Mouse (Mus musculus): Measurements from ENCODE around the gene Rufy4.

Gene Rufy4

DNA sequence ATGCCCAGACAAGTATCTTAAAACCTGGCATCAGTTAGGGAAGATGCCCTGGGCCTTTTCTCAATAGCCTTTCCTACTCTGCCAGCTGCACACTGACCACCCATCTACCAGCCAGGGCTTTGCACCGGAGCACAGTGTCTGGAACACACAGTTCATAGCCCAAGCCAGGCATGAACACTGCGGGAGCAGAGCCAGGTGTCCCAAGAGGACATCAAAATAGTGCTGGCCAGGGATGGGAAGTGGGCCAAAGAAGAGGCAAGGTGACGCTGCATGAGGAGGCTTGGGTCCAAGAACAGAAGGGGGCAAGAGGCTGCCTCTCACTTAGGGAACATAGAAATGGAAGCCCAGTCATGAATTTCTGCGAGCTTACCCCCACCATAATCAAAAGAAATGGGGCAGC, 19.7 kb upstream of the Rufy4 start:
- DNase-seq (ENCODE audit: low spot score) = no peak

DNA sequence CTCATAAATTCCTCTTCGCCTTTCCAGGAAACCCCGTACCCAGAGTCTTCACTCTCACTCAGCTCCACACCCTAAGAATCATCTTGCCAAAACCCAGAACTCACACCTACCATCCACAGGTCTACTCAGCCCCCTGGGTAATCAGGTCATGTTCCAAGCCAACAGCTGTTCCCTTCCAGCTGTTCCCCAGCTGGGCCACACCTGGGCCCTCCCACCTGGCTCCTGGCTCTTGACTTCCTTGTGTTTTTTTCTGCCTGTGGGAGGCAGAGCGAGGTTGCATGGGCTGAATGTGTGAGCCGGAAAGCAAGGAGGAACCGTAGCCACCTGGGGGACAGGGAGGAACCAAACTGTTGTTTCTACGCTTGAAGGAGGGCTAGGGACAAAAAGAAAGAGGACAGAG, 19.1 kb upstream of the Rufy4 start:
- no peak for DNase-seq (ENCODE audit: low spot score)

DNA sequence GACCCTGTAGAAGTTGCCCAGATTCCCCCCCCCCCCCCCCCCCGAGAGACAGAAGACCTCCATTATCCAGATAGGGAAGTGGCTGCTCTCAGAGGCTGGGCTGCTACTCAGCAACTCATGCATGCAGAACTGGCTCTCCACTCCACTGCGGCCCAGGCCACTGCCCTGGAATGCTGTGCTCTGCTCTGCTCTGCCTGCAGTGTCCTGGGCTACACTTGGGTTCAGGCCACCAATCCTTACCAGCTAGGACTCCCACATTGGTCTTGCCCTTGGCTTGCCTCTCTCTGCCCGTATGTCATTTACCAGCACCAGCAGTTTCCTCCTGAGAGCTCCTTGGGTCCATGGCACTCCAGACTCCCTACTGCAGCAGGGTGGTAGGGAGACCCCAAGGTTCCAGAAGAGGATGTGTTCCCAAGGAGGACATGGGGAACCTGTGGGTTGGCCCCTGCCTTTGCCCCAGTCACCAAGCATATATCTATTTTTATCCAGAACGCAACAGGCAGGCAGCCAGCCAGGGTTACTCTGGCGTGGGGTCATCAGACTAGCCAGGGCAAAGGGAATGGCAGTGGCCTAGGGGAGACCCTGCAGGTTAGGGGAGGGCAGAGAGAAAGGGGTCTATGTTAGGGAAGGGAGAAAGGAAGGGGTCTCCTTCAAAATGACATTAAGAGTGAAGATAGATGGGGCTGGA, 17.3 kb upstream of the Rufy4 start:
- DNase-seq (ENCODE audit: low spot score) = no peak

DNA sequence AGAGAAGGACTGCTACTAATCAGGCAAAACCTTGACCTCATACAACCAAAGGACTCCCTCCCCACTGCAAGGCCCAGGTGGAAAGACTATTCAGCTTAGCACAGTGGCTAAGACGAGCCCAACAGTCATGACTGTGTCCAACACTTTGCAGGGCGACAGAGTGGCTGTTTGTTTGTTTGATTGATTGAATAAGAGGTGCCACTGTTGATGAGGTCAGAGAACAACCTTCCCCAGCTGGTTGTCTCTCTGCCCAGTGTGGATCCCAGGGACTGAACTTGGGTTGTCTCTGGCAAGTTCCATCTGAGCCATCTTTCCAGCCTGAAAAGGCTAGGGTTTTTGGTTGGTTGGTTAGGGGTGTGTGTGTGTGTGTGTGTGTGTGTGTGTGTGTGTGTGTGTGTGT, 15.7 kb upstream of the Rufy4 start:
- DNase-seq (ENCODE audit: low spot score) = no peak

DNA sequence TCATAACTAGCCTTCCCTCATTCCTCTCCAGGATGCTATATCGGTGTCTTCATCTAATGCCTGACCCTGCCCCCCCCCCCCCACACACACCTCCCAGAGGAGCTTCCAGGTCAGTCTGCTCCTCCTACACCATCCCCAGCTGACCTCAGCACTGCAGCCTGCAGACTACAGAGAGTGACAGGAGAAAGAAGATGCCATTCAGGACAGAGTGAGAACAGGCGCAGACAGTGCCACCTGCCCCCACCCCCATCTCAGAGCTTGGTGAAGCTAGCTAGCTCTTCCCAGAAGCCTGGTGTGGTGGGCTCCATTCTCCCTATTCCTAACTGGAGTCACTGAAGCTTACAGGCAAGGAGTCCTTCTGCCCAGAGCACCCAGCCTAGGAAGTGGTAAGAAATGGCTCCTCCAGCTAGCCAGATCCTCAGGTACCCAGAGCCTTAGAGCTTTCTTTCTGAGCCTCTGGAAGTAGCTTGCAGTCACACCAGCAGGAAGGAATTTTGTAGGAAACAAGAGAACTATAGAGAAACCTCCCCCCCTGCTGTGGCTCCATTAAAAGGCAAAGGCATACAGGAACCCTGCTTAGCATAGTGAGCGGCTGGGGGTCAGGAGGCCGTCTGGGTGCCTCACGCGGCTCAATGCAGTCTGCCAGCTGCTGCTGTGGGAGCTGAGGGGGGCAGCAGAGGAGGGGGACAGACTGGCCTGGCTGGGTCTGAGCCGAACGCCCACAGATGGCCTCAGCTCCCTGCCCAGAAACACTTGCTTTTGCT, 14.2 kb upstream of the Rufy4 start:
- DNase-seq (ENCODE audit: low spot score) = no peak

DNA sequence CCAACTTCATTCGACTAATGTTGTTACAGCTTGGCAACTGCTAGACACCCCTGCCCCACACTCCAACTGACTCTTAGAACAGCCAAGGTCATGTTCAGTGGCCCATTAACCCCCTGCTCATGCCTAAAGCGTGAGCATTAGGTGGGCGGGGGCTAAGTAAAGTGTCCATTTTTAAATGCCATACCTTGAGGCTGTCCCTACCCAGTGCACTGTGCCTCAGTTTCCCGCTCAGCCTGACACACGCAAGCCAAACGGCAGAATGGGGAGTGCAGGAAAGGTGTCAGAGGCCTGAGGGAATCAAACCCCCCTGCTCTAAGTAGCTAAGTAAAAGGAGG, 13.7 kb upstream of the Rufy4 start:
- no peak for DNase-seq (ENCODE audit: low spot score)

DNA sequence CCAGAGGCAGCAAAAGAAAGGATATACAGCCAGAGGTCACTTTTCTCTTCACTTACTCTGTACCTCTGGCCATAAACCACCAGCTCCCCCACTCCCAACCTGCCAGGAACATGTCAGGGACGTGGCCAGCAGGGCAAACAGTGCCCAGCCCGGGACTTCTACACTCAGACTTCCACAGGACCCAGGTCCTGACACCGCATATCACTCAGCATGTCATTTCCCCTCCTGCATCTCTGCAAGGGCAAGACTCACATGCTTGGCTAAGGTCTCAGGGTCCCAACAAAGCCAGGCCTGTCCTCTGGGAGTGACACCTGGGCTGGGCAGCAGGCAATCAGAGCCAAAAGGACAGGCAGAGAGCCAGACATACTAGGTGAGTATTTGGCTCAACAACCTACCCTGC, 12.3 kb upstream of the Rufy4 start:
- no peak for DNase-seq (ENCODE audit: low spot score)

DNA sequence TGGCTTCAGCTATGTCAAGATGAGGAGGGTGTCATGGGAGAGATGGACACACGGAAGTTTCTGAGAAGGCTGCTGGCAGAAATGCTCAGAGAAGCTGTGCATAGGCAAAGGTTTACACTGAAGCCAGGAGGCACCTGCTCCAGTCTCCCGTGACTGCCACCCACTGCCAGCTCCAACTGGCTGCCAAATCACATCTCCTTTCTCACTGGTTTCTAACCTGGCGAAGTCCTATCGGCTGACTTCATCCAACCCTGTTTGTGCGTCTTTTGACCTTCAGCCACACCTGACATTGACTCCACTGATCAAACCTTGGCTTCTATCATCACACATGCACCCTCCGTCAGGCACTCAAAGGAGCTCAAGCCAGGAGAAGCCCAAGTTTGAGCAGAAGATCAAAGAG, 7.5 kb upstream of the Rufy4 start:
- no peak for DNase-seq (ENCODE audit: low spot score)

DNA sequence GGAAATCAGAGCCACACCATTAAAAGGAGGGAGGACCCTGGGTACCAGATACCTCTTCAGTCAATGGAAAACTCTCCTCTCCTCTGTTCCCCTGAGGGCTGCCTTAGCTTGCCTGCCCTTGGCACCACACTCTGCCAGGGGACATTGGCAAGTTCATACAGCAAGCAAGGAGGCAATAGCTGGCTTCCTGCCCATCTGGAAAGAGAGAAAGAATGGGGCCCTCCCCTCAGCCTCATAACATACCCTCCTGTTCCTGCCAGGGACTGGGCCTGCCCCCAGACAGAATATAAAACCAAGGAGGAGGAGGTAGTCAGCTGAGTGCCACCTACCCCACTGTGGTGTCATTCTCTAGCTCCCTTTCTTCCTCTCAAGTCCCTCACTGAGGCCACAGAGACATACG, 6.2 kb upstream of the Rufy4 start:
- no peak for DNase-seq (ENCODE audit: low spot score)

DNA sequence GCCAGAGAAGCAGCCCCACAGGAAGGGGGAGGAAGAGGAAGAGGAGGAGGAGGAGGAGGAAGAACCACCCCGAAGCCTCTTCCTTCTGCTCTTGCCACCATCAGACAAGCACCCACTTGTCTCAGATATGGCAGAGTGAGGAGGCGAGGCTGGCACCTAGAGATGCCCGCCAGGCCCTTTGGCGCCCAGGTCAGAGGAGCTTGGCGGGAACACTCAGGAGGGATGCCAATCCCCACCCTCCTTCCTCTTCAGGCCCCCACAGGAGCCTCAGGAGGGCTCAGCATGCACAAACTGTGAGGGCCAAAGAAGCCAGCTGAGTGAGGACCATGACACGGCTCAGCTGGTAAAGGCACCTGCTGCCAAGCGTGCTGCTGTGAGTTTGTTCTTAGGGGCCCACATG, 4.2 kb upstream of the Rufy4 start:
- DNase-seq (ENCODE audit: low spot score) = no peak

DNA sequence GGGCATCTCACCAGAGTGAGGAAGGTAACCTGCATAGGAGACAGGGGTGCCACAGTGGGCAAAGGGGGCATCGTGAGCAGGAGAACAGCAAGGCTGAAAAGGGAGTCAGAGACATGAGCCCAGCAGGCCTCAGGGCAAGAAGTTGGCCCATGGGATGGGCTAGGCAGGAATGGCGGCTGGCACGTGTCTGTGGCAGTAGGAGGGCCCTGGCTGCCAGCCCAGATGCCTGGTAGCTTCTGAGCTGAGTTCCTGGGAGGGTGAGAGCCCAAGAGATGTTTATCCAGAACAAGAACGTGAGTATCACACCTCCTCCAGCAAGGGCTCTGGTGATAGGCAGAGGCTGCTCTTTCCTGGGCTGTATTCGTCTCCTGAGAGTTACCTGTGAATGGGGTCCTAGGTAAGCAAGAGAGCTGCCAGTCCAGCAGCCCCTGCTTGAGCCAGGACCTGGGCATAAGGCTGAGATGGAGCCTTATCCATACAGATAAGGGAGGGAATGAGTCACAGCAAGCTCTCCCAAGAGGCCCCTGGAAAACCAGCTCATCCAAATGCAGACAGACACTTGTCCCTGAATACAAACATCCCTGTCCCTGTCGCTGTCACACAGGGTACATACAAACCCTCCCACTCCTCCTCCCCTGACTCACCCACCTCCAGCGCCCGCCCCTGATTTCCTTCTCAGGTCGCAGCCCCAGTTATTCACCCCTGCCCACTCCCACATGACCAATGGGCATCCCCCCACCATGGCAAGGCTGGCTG, 3.3 kb upstream of the Rufy4 start:
- DNase-seq (ENCODE audit: low spot score) = peak; percentile 70

DNA sequence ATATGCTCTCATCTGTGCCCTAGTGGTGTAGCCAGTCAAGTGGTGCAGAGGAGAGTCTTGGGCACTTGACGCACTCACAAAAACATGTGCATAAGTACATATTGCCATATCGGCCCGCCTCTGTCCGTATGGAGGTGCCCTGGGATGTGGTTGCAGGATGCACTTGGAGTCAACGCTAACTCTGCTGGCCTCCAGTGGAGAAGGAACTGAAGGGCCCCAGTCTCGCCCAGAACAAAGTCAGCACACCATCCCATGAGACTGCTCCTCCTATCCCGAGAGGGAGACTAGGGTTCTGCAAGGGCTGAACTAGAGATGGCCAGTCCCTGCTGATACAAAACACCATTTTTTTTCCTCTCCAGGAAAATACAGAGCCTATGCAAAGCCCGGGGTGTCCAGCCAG, 2.1 kb upstream of the Rufy4 start:
- no peak for DNase-seq (ENCODE audit: low spot score)

DNA sequence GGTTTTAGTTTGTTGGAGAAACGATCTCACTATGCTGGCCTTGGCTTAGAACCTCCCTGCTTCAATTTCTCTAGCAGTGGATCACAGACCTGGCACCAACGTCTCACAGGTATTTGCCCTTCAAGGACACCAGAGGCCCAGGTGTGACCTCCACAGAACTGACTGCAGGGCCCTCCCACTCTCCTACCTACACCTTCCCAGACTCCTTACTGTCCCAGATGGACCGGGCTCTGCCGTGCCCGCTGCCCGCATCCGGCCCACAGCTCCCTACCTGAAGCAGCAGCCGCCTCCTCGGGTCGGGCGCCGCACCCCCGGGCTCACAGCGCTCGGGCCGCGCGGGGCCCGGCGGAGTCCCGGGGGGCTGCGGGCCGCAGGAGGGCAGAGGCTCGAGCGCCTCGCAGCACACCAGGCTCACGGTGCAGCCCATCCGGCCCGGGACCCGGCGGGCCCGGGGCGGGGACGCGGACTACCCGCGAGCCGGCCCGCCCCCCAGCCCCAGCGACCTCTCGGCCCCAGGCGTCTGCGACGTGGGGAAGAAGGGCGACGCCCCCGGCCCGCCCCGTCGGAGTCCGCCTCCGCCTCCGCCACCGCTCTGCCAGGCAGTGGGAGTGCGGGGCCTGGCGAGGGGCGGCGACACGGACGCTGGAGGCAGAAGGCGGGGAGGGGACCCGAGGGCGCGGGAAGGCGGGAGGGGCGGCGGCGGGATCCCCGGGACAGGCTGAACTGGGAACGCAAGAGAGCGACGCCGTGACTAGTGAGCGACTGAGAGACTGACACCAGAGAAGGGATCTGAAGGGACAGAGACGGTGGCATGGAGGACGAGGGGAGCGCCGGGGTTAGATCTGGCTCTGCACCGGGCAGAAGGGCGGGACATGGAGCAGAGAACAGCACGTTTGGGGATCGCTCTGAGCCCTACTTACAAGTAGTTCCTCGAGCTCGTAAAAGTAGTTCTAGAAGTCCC, 1.0 kb upstream of the Rufy4 start, which contains the start of gene Tns1:
Gene Tns1 (minus strand): TSS at position 429 of the 961 bp plus-strand sequence.
- DNase-seq (ENCODE audit: low spot score) = peak; percentile 54

DNA sequence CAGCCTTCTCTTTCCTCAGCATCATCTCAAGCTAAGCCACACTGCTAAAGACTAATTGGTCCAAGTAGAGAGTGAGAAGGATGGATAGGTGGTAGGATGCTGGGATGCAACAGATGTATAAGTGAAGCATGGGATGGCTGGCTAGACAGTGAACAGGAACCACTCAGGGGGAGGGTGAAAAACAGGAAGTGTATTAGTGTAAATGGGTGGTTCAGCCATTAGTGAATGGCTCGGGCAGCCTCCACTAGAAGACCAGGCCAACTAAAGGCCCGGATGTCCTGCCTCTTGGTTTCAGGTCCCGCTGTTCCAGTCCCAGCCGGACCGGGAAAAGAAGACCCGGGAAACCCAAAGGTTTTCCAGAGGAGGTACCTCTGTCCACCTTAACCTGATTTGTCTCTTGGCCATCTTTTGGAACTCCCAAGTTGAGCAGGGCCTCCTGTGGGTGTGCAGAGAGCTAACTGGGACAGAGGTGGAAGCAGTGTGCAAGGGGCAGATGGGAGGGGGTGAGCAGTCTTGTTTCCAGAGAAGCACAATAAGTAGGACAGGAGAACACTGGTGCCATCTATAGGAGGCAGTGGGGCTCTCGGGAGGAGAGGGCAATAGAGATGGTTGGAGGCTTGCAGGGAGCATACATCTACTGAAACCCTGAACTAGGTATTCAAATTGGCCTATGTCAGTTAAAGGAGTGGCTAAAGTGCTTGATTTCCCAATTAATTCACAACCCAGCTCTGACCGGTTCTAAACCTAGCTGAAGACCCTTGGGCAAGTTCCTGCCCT, 5.7 kb downstream of the Rufy4 start:
- no peak for DNase-seq (ENCODE audit: low spot score)

DNA sequence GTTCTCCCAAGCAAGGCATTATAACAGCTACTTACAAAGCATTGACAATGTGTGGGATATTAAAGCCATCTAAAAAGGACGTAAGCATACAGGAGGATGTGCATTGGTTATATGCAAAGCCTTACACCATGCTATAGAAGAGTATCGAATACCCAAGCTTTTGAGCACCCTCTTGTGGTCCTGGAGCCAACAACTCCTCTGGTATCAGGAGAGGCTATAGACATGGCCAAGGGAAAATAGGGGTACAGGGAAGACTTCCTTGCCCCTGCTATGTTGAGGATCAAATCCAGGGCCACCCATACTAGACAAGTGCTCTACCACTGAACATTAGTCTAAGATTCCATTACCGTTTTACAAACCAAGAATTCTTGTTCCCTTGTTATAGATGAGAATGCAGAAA, 6.7 kb downstream of the Rufy4 start:
- no peak for DNase-seq (ENCODE audit: low spot score)

DNA sequence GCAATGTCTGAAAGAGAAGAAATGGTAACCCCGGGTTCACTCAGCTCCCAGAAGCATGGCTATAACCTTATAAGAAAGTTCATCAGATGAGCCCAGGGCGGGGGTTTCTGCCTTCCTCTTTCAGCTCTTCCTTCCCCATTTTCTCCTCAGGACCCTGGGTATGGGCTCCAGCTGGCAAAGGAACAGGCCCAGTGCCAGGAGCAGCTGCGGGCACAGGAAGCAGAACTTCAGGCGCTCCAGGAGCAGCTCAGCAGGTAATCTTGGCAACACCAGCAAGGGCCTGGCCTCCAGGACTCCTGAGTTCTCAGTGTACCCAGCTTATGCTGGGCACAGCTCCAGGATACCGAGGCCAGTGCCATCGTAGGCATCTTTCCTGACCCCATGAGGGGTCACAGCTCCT, 8.6 kb downstream of the Rufy4 start:
- DNase-seq (ENCODE audit: low spot score) = no peak

DNA sequence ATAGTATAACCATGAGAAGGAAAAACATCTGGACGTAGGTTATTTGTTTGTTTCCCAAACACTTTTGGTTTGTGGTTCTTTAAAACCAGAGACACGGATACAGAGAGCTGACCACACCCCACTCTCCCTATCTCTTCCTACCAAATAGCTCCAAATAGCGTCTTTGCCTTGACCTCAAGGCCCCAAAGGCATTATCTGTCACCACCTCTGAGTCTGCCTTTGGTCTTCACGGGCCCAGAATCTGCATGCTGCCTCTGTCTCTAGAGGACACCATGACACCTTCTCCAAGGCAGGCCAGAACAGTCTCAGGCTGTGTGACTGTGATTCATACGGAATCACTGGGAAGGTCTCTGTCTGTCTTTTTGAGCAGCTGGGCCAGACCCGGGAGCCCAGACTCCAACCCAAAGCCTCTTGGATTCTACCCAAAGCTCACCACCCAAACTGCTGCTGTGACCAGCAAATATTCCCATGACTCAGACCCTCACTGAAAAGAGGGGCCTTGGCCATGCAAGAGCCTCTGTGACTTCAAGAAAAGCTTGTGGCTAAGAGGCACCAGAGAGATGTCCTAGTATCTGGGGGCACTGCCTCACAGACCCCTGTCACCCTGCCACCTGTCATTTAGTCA, 10.1 kb downstream of the Rufy4 start:
- DNase-seq (ENCODE audit: low spot score) = no peak

DNA sequence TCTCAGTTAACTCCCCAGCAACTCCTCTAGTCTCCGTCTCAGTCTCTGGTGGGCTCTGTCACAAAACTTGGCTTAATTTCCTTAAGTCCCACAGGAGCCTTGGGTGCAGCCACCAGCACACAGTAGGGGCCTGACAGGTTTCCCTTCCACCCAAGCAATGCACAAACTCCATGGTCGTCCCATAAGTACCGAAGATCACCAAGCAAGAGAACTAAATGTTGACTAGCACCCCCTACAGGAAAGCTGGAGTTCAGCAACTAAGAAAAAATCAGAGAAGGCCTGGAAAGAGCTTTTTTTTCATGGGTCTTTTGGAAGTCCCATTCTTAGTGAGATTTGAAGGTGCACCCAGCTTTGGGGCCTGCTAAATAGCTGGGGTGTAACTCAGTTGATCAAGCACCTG, 14.1 kb downstream of the Rufy4 start:
- DNase-seq (ENCODE audit: low spot score) = no peak

DNA sequence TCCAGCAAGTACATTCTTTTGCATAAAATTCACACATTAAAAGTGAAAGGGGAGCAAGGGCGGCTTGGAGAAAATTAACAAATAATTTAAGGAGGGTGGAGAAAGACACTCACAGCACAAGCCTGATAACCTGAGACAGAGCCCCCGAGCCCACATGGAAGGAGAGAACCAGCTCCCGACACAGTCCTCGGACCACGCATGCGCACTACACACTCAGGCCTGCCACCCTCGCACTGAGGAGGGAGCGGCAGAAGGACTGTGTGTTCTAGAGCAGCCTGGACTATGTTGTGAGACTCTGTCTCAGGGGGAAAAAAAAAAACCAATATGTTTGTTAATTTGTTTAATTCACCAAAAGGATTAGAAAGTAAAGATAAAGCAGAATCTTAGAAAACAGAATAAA, 16.4 kb downstream of the Rufy4 start:
- DNase-seq (ENCODE audit: low spot score) = no peak

DNA sequence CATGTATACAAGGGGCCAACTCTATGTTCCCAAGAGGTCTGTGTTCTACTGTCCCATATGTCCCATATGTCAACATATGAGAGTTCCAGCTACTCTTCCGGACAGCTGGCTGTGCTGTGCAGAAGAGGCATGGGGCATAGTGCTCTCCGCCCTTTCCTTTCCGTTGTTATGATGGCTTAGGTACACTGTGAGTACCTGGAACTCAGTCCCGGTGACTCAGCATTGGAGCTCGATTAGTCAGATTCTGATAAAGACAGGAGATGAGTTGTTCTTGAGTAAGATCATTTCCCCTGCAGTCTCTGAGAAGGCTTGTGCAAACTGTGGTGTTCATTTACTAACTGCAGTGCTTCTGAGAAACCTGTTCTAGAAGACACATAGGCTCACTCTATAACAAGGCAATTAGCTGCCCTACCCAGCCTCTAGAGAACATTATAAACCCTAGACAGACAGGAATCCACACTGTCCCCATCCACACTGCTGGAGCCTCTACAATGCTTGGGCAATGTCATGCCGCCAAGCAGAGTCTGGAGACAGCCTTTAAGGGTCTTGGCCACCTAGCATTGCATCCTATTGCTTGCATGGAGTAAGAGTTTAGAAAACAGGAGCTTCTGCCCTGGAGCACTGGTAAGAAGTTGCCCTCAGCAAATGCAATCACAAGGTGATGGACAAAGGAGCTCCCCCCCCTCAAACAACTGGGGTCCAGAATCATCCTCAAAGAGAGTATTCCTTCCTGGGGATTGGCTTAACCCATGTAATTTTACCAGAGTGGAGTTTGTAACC, 24.0 kb downstream of the Rufy4 start:
- no peak for DNase-seq (ENCODE audit: low spot score)
